ENCODE assay signal across 8 mouse cellular contexts in the genomic region with DNA sequence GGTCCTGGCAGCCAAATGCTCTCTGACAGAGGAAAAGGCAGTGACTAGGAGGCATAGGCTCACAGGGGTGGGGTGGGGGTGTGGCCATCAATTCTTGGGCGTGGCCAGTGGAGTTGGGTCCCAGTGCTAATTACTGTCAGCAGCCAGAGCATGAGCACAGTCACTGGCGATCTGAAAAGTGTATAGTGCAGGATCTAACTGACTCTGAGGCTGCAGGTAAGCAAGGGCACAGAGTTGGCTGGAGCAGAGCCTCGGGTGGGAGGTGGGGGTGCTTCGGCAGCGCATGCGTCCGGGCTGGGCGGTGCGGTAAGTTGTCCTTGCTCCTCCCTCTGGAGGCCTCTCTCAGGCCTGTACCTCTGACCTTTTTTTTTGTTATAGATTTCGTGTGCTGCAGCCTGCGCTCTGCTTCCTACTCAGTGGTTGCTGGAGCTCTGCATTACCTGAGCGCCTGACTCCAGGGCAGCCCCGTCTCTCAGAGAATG. TPM values are rescaled to one million over a fixed set of nuclear protein-coding genes. Genes with fewer than 3 reads are reported as not detected.
DNase-seq lines count a peak whose midpoint lies in the region; ATAC-seq lines count a peak whose summit lies in the region.

A gene (plus strand): TSS at position 146 of the 482 bp plus-strand sequence.

- H3K9ac ChIP-seq in embryonic facial prominence, embryonic 11.5 days (replicated peaks; ENCODE audit: low read length), result peak within 1 kb of the TSS; percentile 44; the same call in 1 of the 2 replicates
- H3K9ac ChIP-seq in kidney, embryonic 14.5 days (ENCODE audit: low read depth, low read length), result peak within 1 kb of the TSS; percentile 31; the same call in 1 of the 2 replicates

- no peaks in the 10 kb centered on the region for H3K27me3 ChIP-seq in embryonic facial prominence, embryonic 11.5 days (ENCODE audit: control insufficient read depth, insufficient read depth, low read length)
- no peaks in the 10 kb centered on the region for H3K27me3 ChIP-seq in heart, embryonic 10.5 days (ENCODE audit: insufficient read depth, poor library complexity, severe bottlenecking)
- no peaks in the 10 kb centered on the region for H3K27me3 ChIP-seq in kidney, embryonic 14.5 days (ENCODE audit: control insufficient read depth, insufficient read depth, low read length)

- H3K27ac ChIP-seq in embryonic facial prominence, embryonic 11.5 days (replicated peaks; ENCODE audit: low read depth, low read length), result 0 out of 2 replicates have a peak within 1 kb of the TSS, but pooled peaks have one; percentile 41
- H3K27ac ChIP-seq in heart, embryonic 10.5 days, result peak within 1 kb of the TSS; percentile 85
- peak within 1 kb of the TSS; percentile 11; the same call in 1 of the 2 replicates for H3K27ac ChIP-seq in kidney, embryonic 14.5 days (ENCODE audit: low read depth, low read length)

- WGBS in embryonic facial prominence, embryonic 11.5 days, result 1% methylated on average over 13 of the region's 13 CpGs
- WGBS in heart, embryonic 10.5 days, result 7% methylated on average over 13 of the region's 13 CpGs
- WGBS in kidney, embryonic 14.5 days, result 5% methylated on average over 13 of the region's 13 CpGs

- peak within 1 kb of the TSS; percentile 31 for H3K4me3 ChIP-seq in embryonic facial prominence, embryonic 11.5 days (ENCODE audit: low read depth, low read length)
- H3K4me3 ChIP-seq in heart, embryonic 10.5 days, result peak within 1 kb of the TSS; percentile 55
- peak within 1 kb of the TSS; percentile 40 for H3K4me3 ChIP-seq in kidney, embryonic 14.5 days (ENCODE audit: low read length)

- H3K4me1 ChIP-seq in embryonic facial prominence, embryonic 11.5 days (ENCODE audit: control insufficient read depth, insufficient read depth, low read length), result no peaks in the 10 kb centered on the region
- H3K4me1 ChIP-seq in heart, embryonic 10.5 days, result peaks cover 8% of the 10 kb centered on the region
- no peaks in the 10 kb centered on the region for H3K4me1 ChIP-seq in kidney, embryonic 14.5 days (ENCODE audit: control insufficient read depth, insufficient read depth, low read length)

- peak within 1 kb of the TSS; percentile 42 for H3K4me2 ChIP-seq in embryonic facial prominence, embryonic 11.5 days (ENCODE audit: low read depth, low read length)
- peak within 1 kb of the TSS; percentile 56 for H3K4me2 ChIP-seq in kidney, embryonic 14.5 days (replicated peaks; ENCODE audit: low read depth, low read length)

- peak; percentile 92 for ATAC-seq in embryonic facial prominence, embryonic 11.5 days (replicated peaks; ENCODE audit: insufficient number of reproducible peaks, low FRiP score, low TSS enrichment, low read depth)
- ATAC-seq in kidney, embryonic 14.5 days (ENCODE audit: low FRiP score, low TSS enrichment), result peak; percentile 93

- H3K9me3 ChIP-seq in embryonic facial prominence, embryonic 11.5 days (replicated peaks; ENCODE audit: control insufficient read depth, low read length), result no peaks in the 10 kb centered on the region
- H3K9me3 ChIP-seq in heart, embryonic 10.5 days, result peaks cover 5% of the 10 kb centered on the region; the same call in 1 of the 2 replicates
- no peaks in the 10 kb centered on the region for H3K9me3 ChIP-seq in kidney, embryonic 14.5 days (ENCODE audit: control insufficient read depth, low read length)

- intact Hi-C loops in left cerebral cortex, postnatal 14 days (cut with DNase I), result no loop called here

- no peaks in the 10 kb centered on the region for H3K36me3 ChIP-seq in embryonic facial prominence, embryonic 11.5 days (replicated peaks; ENCODE audit: control insufficient read depth, insufficient read depth, low read depth, low read length)
- H3K36me3 ChIP-seq in heart, embryonic 10.5 days, result peaks cover 6% of the 10 kb centered on the region; the same call in 1 of the 2 replicates
- H3K36me3 ChIP-seq in kidney, embryonic 14.5 days (ENCODE audit: control insufficient read depth, insufficient read depth, low read length), result no peaks in the 10 kb centered on the region

- DNase-seq in 3134 (ENCODE audit: extremely low read depth, insufficient read length, low spot score), result peak; percentile 32
- peak; percentile 44 for DNase-seq in adrenal gland, adult 8-10 months
- peak; percentile 73 for DNase-seq in embryonic facial prominence, embryonic 11.5 days (ENCODE audit: low spot score)
- peak; percentile 90 for DNase-seq in heart, embryonic 10.5 days (ENCODE audit: low spot score)
- peak; percentile 37 for DNase-seq in lung, postnatal 25 days (ENCODE audit: low spot score)
- DNase-seq in retina, postnatal 1 day, result peak; percentile 69
- no peak for DNase-seq in left cerebral cortex, postnatal 14 days (ENCODE audit: low spot score in 2 of 2)

RNA-seq across cellular contexts. Expression of the gene that starts here (rescaled TPM):
- total RNA-seq in adrenal gland, adult 8-10 months (2022), result 10 to 100 TPM; 10.7 to 13.2 (median 11.5) TPM
- 3.7 and 4.1 TPM in 2 replicates for polyA plus RNA-seq in embryonic facial prominence, embryonic 11.5 days (2014; fragmentation: Nextera tagmentation; extraction: Ambion mirVana)
- 4.3 and 8.4 TPM in 2 replicates for polyA plus RNA-seq in heart, embryonic 10.5 days (2016; fragmentation: Nextera tagmentation; extraction: Ambion mirVana)
- 5.6 and 9.3 TPM in 2 replicates for polyA plus RNA-seq in kidney, embryonic 14.5 days (2014; fragmentation: Nextera tagmentation; extraction: Ambion mirVana)
- total RNA-seq in left cerebral cortex, postnatal 14 days (2021), result under 1 TPM; 0.59 to 0.88 TPM

Comparison
In these comparisons a context has a peak if more than half of its experiments do, and no peak if none do; other contexts are left out.
1. RNA of the gene that starts here (total RNA-seq): 10.7 to 13.2 TPM in adrenal gland, adult 8-10 months; 0.59 to 0.88 TPM in left cerebral cortex, postnatal 14 days; every median in the first group is over 4 times any median in the second.
2. DNase-seq: peak in 3134 (single experiment), adrenal gland, adult 8-10 months (single experiment), embryonic facial prominence, embryonic 11.5 days (single experiment), heart, embryonic 10.5 days (single experiment), lung, postnatal 25 days (single experiment) and retina, postnatal 1 day (single experiment); none in left cerebral cortex, postnatal 14 days (0 of 2).
3. H3K27ac ChIP-seq: peak in every context shown above with its lines; median percentile 85 in heart, embryonic 10.5 days; 41 in embryonic facial prominence, embryonic 11.5 days; 11 in kidney, embryonic 14.5 days.
4. Peak in every context shown above with its lines, with median percentiles within 50 percentile points of each other: H3K4me3 ChIP-seq.